Mouse (Mus musculus): ENCODE measurements around the gene Fam120a. TPM values are rescaled to one million over a fixed set of nuclear protein-coding genes. Genes with fewer than 3 reads are reported as not detected.

The Fam120a gene
- polyA plus RNA-seq, 1 experiment from 2014 or later: 13.9 TPM

DNA sequence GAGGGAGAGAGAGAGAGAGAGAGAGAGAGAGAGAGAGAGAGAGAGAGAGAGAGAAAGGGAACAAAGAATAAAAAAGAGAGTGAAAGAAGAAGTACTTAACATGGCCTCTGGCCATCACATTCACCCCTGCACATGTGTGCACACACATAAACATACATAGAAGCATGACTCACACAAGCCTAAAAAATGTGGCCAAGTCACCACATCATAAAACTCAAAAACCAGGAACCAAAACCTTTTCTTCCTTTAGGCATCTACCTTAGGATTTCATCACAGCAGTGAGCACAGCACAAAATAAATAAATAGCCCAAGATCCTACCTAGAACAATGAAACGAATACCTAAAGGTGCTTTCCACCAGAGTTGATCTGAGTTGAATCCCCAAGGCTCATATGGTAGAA lies 105.9 kb downstream of the Fam120a start:
- Histone ChIP-seq H3K27ac (replicated peaks) (no peak overlapping the region), H3K27me3 (no peaks in the 10 kb centered on the region), H3K36me3 (no peaks in the 10 kb centered on the region), H3K9ac (replicated peaks) (no peak overlapping the region), H3K4me3 (no peak overlapping the region), H3K4me1 (peaks cover 47% of the 10 kb centered on the region), H3K4me2 (replicated peaks) (no peak overlapping the region), H3K9me3 (no peaks in the 10 kb centered on the region)
- 94% methylated on average over 1 of the region's 1 CpGs for WGBS
- ATAC-seq (replicated peaks): no peak

DNA sequence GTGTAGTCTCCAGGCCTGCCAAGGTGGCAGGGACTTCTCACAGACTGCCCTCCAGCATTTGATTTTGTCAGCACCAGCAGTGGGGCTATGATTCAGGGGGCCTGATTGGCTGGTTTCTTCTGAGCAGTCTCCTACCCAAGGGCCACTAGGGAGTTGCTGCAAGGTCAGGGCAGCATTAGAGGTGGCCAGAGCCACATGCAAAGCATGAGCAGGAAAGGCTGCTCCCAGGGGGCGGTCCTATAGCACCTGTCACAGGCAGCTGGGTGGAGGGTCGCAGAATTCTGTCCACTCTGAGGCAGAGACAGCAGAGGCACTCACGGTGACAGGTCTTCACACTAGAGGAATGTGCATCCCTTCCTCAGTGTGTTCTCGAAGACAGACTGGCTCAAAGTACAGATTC lies 109.0 kb downstream of the Fam120a start:
- ATAC-seq (replicated peaks): no peak
- 82% methylated on average over 4 of the region's 4 CpGs for WGBS
- H3K36me3 ChIP-seq: no peaks in the 10 kb centered on the region
- no peaks in the 10 kb centered on the region for H3K27me3 ChIP-seq
- no peak overlapping the region for H3K4me2 ChIP-seq (replicated peaks)
- H3K4me1 ChIP-seq: peaks cover 44% of the 10 kb centered on the region
- H3K9me3 ChIP-seq: no peaks in the 10 kb centered on the region
- H3K27ac ChIP-seq (replicated peaks): no peak overlapping the region
- no peak overlapping the region for H3K4me3 ChIP-seq
- H3K9ac ChIP-seq (replicated peaks): no peak overlapping the region

DNA sequence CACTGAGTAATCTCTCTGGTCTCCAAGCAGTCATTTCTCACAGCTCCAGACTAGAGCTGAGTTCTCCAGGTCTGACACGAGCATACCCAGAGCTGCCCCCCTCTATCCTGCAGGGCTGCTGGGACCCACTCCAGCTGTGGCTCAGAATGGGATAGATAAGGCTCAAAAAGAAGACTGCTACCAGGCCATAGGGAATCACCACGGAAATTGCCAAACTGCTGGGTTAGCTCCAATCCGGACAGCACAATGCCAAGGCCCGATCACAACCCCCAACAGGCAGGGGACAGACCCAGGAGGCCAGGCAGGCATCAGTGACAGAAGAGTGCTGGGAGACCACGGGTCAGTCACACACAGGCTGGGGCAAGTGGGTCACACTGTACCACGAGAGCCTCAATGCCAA lies 109.8 kb downstream of the Fam120a start:
- no peak overlapping the region for H3K4me2 ChIP-seq (replicated peaks)
- H3K9ac ChIP-seq (replicated peaks): no peak overlapping the region
- peaks cover 44% of the 10 kb centered on the region for H3K4me1 ChIP-seq
- H3K4me3 ChIP-seq: no peak overlapping the region
- ATAC-seq (replicated peaks): 0 out of 2 replicates have a peak, but pooled peaks have one; percentile 27
- WGBS: 52% methylated on average over 6 of the region's 6 CpGs
- no peaks in the 10 kb centered on the region for H3K27me3 ChIP-seq
- H3K27ac ChIP-seq (replicated peaks): no peak overlapping the region
- no peaks in the 10 kb centered on the region for H3K36me3 ChIP-seq
- H3K9me3 ChIP-seq: no peaks in the 10 kb centered on the region

DNA sequence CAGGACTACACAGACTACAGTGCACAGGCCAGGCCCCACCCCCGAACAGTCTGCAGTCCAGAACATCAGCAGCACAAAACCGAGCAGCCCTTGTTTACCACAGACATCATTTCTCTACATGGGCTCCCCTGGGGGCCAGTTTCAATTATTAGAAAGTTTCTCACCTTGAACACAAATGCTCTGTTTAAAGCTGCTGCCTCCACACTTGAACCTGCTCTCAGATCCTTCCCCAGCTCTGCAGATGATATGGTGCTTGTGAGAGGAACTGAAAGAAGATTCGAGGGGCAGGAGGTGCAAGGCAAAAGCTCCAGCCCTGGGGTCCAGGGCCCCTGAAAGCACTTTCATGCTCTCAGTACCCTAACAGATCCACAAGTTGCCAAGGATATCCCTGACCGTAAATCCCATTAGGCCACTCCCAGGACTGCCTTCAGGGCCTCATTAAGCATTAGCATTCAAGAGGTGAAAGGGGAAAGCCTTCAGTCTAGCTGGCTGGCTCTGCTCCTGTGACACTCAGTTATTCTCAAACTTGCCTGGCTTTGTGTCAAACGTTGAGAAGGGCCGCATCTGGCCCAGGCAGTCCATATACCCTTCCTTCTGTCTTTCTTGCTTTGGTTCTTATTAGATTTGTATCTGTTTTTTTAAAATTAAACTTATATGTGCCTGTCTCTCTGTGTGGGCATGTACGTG lies 110.4 kb downstream of the Fam120a start:
- 33% methylated on average over 7 of the region's 7 CpGs for whole genome bisulfite sequencing
- Histone ChIP-seq H3K9ac (replicated peaks) (no peak overlapping the region), H3K27ac (replicated peaks) (no peak overlapping the region), H3K4me2 (replicated peaks) (no peak overlapping the region), H3K36me3 (no peaks in the 10 kb centered on the region), H3K27me3 (no peaks in the 10 kb centered on the region), H3K4me1 (peaks cover 47% of the 10 kb centered on the region), H3K4me3 (no peak overlapping the region), H3K9me3 (no peaks in the 10 kb centered on the region)
- no peak for ATAC-seq (replicated peaks)

DNA sequence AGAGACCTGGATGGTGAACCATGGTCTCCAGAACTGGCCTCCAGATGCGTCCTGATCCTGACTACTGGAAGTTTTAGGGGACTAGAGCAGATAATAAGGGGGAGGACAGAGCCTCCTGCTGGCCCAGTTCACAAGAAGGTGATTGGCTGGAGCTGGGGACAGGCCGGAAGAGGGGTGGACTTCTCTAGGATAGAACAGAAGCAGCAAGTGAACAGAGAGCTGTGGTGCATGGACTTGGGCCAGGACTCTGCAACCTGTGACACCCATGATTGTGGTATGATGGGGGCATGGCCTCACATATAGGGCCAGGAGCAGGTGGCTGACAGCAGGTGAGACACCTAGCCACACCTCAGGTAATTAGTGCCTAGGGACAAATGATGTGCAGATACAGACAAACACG lies 113.9 kb downstream of the Fam120a start:
- Histone ChIP-seq H3K9me3 (no peaks in the 10 kb centered on the region), H3K4me1 (peaks cover 56% of the 10 kb centered on the region), H3K27ac (replicated peaks) (no peak overlapping the region), H3K36me3 (no peaks in the 10 kb centered on the region), H3K9ac (replicated peaks) (no peak overlapping the region), H3K4me2 (replicated peaks) (no peak overlapping the region), H3K4me3 (no peak overlapping the region), H3K27me3 (no peaks in the 10 kb centered on the region)
- WGBS: 52% methylated on average over 3 of the region's 3 CpGs
- no peak for ATAC-seq (replicated peaks)

DNA sequence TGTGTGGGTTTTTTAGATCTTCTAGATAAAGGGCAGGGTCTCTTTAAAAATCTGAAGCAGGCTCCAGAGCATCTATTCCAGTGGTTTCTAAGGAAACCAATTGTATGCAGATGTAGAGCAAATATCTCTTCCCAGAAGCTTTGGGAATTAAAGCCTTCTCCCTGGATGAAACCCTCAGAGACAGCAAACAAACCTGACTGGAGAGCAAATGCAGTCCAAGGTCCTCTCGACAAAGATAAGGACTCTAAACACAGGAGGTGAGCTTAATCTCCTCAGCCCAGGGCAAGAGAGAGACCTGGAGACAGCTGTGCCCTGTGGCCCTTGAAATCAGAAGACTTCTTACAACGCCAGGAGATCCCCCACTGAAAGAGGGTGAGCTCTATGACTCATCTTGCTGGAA lies 114.3 kb downstream of the Fam120a start:
- Histone ChIP-seq H3K4me2 (replicated peaks) (no peak overlapping the region), H3K9me3 (no peaks in the 10 kb centered on the region), H3K36me3 (no peaks in the 10 kb centered on the region), H3K4me3 (no peak overlapping the region), H3K27me3 (no peaks in the 10 kb centered on the region), H3K4me1 (peaks cover 52% of the 10 kb centered on the region), H3K9ac (replicated peaks) (no peak overlapping the region), H3K27ac (replicated peaks) (peak overlapping the region; percentile 62)
- 30% methylated on average over 2 of the region's 2 CpGs for WGBS
- ATAC-seq (replicated peaks): no peak

DNA sequence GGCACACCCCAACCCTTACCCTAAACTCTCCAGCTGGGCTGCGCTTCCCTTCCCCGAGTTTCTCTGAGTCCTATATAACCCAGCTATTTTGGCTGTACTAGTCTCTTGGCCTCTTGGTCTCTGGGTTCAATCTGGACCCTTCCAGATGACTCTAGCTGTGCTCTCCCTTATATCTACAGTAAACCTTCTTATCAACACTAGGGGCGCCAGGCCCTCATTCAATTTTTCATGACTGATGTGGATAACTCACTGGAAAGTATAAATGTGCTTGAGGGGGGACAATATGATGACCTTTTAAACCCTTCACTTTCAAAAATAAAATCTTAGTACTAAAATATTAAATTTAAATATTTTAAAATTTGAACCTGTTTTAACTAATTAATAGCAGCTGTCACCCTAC lies 115.0 kb downstream of the Fam120a start:
- ATAC-seq (replicated peaks): no peak
- Histone ChIP-seq H3K36me3 (no peaks in the 10 kb centered on the region), H3K4me2 (replicated peaks) (no peak overlapping the region), H3K27me3 (no peaks in the 10 kb centered on the region), H3K27ac (replicated peaks) (no peak overlapping the region), H3K9ac (replicated peaks) (no peak overlapping the region), H3K4me1 (peaks cover 46% of the 10 kb centered on the region), H3K4me3 (no peak overlapping the region), H3K9me3 (no peaks in the 10 kb centered on the region)
- 67% methylated on average over 3 of the region's 3 CpGs for WGBS

DNA sequence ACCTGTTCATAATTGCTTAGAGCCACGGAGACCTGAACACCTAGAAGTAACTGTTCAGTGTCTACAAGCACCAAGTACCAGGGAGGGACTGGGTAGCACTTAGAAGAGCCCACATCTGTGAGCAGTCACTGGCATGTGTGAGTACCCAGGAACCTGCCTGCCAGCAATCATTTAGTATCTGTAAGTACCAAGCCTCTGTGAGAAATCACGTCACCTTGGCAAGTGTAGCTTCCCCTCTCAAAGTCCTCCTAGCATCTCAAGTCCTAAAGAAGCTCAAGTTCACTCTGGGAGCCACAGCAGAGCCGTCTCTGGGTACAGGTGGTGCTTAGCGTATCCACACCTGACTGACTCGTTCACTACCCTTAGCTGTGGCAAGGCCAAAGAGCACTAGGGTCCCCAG lies 116.1 kb downstream of the Fam120a start:
- Histone ChIP-seq H3K4me1 (peaks cover 36% of the 10 kb centered on the region), H3K36me3 (no peaks in the 10 kb centered on the region), H3K9me3 (no peaks in the 10 kb centered on the region), H3K4me3 (no peak overlapping the region), H3K27ac (replicated peaks) (no peak overlapping the region), H3K27me3 (no peaks in the 10 kb centered on the region), H3K9ac (replicated peaks) (no peak overlapping the region), H3K4me2 (replicated peaks) (no peak overlapping the region)
- ATAC-seq (replicated peaks): no peak
- WGBS: 90% methylated on average over 5 of the region's 5 CpGs

DNA sequence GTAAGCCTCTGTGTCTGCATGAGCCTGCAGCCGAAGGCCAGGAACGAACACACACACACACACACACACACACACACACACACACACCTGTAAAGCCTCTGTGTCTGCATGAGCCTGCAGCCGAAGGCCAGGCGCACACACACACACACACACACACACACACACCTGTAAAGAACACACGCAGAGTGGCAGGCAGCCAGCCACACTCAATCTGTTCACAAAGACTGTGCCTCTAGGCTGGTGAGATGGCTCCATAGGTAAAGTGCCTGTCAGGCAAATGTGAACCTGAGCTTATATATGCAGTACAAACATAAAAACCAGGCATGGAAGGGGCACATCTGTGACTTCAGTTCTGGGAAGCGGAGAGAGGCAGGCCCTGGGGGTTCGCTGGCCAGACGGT lies 117.0 kb downstream of the Fam120a start:
- Histone ChIP-seq H3K27ac (replicated peaks) (peak overlapping the region; percentile 26; the same call in 1 of the 2 replicates), H3K4me2 (replicated peaks) (no peak overlapping the region), H3K9ac (replicated peaks) (no peak overlapping the region), H3K9me3 (no peaks in the 10 kb centered on the region), H3K27me3 (no peaks in the 10 kb centered on the region), H3K36me3 (no peaks in the 10 kb centered on the region), H3K4me1 (peaks cover 34% of the 10 kb centered on the region), H3K4me3 (no peak overlapping the region)
- 64% methylated on average over 8 of the region's 8 CpGs for WGBS
- 0 out of 2 replicates have a peak, but pooled peaks have one; percentile 27 for ATAC-seq (replicated peaks)

DNA sequence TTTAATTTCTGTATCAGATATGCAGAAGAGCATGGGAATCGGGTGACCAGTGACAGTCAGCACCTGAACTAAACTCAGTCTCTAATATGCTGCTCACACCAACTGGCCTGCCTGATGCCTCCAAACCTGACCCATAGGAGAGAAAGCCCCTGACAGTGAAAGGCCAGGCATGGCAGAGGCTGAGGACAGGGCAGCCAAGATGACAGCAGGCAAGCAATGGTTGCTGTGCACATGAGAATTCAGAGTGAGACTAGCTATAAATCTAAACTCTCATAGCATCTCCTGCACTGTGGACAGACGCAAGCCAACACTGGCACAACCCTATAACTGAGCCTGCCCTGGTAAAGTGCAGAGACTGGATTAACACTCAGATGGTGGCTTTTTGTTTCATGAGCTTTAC lies 117.5 kb downstream of the Fam120a start:
- no peak overlapping the region for H3K9ac ChIP-seq (replicated peaks)
- H3K4me1 ChIP-seq: peaks cover 34% of the 10 kb centered on the region
- H3K4me3 ChIP-seq: no peak overlapping the region
- 90% methylated on average over 2 of the region's 2 CpGs for WGBS
- no peaks in the 10 kb centered on the region for H3K36me3 ChIP-seq
- H3K9me3 ChIP-seq: no peaks in the 10 kb centered on the region
- ATAC-seq (replicated peaks): no peak
- no peak overlapping the region for H3K4me2 ChIP-seq (replicated peaks)
- H3K27me3 ChIP-seq: no peaks in the 10 kb centered on the region
- no peak overlapping the region for H3K27ac ChIP-seq (replicated peaks)

DNA sequence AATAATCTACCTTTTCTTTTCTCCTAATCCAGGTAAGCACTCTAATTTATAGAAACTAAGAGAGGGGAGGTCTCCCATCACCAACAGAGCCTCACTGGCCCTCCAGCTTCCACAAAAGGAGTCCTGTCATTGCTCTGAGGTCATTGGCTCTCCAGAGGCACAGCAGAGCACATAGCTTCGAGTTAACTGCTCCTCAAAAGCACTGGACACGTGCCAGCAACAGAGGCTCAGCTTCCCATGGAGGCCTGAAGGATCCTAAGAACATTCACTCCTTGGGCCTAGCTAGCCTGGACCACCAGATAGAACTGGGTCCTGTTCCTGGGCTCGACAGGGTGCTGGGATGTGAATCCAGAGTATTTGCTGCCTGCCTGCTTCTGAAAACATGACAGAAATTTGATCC lies 118.7 kb downstream of the Fam120a start:
- Histone ChIP-seq H3K36me3 (no peaks in the 10 kb centered on the region), H3K4me3 (no peak overlapping the region), H3K9me3 (no peaks in the 10 kb centered on the region), H3K27ac (replicated peaks) (no peak overlapping the region), H3K4me1 (peaks cover 34% of the 10 kb centered on the region), H3K9ac (replicated peaks) (no peak overlapping the region), H3K4me2 (replicated peaks) (no peak overlapping the region), H3K27me3 (no peaks in the 10 kb centered on the region)
- 20% methylated on average over 3 of the region's 3 CpGs for WGBS
- ATAC-seq (replicated peaks): no peak

DNA sequence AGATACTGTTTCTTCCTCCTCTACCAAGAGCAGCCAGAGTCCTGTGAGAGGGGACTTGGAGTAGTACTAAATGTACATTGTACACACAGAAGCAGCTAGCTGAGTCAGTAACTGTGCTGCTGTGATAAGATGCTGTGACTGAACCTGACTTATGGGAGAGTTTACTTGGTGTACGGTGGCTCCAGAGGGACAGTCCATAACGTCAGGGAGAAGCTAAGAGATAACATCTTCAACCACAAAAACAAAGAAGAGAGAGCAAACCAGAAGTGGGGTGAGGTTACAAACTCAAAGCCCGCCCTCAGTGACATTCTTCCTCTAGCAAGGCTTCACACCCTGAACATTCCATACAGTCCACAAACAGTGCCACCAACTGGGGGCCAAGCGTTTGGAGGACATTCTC lies 122.5 kb downstream of the Fam120a start:
- Histone ChIP-seq H3K9ac (replicated peaks) (no peak overlapping the region), H3K9me3 (no peaks in the 10 kb centered on the region), H3K4me3 (no peak overlapping the region), H3K27me3 (no peaks in the 10 kb centered on the region), H3K4me2 (replicated peaks) (no peak overlapping the region), H3K4me1 (peaks cover 11% of the 10 kb centered on the region), H3K36me3 (no peaks in the 10 kb centered on the region), H3K27ac (replicated peaks) (no peak overlapping the region)
- WGBS: 83% methylated on average over 4 of the region's 4 CpGs
- ATAC-seq (replicated peaks): no peak

DNA sequence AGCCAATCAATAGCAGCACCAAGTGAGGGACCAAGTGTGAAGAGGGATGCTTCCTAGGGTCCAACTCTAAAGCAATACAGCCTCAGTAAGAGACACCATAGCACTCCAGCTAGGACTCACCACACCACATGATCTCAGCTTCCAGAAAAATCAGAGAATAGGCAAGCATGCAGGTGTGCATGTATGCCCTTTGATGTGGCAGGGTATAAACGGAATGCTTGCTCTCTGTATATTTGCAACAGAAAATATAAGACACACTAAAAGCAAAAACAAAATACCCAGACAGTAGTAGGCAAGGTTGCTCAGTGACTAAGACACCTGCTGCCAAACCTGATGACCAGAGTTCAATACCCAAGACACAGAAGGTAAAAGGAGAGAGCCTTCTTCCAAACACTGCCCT lies 124.3 kb downstream of the Fam120a start:
- Histone ChIP-seq H3K36me3 (no peaks in the 10 kb centered on the region), H3K9me3 (no peaks in the 10 kb centered on the region), H3K27me3 (no peaks in the 10 kb centered on the region), H3K4me2 (replicated peaks) (no peak overlapping the region), H3K4me3 (no peak overlapping the region), H3K9ac (replicated peaks) (no peak overlapping the region), H3K4me1 (no peaks in the 10 kb centered on the region; the same call in 1 of the 2 replicates), H3K27ac (replicated peaks) (no peak overlapping the region)
- WGBS: 92% methylated on average over 1 of the region's 1 CpGs
- ATAC-seq (replicated peaks): no peak
